Mouse (Mus musculus) MEL (cell line): ENCODE data around the gene Arrdc1. TPM values are rescaled to one million over a fixed set of nuclear protein-coding genes. Genes with fewer than 3 reads are reported as not detected.

Experiments used
- DNase-seq: peaks from one replicate; pipeline ENCODE4 v3.0.0; 2011; ENCODE audit warnings: low read depth, low spot score
- H3K27ac ChIP-seq: 2 replicates; pipeline ENCODE4 v1.5.1; 2012; ENCODE audit warnings: low read depth, mild to moderate bottlenecking, control low read depth, low read length, moderate library complexity; ENCODE audit not compliant: control insufficient read depth
- H3K27me3 ChIP-seq, 2 experiments: fragments of 150-350 bp in 1 of 2; sonication (generic) in 1 of 2; 2 replicates each; pipeline ENCODE4 v1.6.1; 2012; ENCODE audit warnings: low read length in 2 of 2, mild to moderate bottlenecking in 2 of 2, improper control_type of control experiment in 1 of 2, moderate library complexity in 1 of 2; ENCODE audit not compliant: insufficient read depth in 2 of 2, control insufficient read depth in 1 of 2
- H3K36me3 ChIP-seq, 2 experiments: 2 replicates each; pipeline ENCODE4 v1.6.1; 2012 to 2014; ENCODE audit warnings: low read length in 2 of 2, improper control_type of control experiment in 1 of 2, inconsistent platforms in 1 of 2, mild to moderate bottlenecking in 1 of 2; ENCODE audit not compliant: insufficient read depth in 2 of 2, control insufficient read depth in 1 of 2
- H3K4me1 ChIP-seq, 2 experiments: fragments of 150-350 bp in 1 of 2; sonication (generic) in 1 of 2; 2 replicates each; pipeline ENCODE4 v1.6.1; 2012; ENCODE audit warnings: low read length in 2 of 2, improper control_type of control experiment in 1 of 2, mild to moderate bottlenecking in 1 of 2; ENCODE audit not compliant: insufficient read depth in 2 of 2, control insufficient read depth in 1 of 2
- H3K4me3 ChIP-seq, 2 experiments: fragments of 150-350 bp in 1 of 2; sonication (generic) in 1 of 2; 2 replicates each; pipeline ENCODE4 v1.5.1; 2012; ENCODE audit warnings: low read depth in 2 of 2, low read length in 2 of 2, mild to moderate bottlenecking in 2 of 2, moderate library complexity in 2 of 2, control low read depth in 1 of 2, improper control_type of control experiment in 1 of 2; ENCODE audit not compliant: control insufficient read depth in 1 of 2, insufficient read depth in 1 of 2
- H3K79me2 ChIP-seq: 2 replicates; pipeline ENCODE4 v1.6.1; 2012; ENCODE audit warnings: mild to moderate bottlenecking, low read length, moderate library complexity; ENCODE audit not compliant: control insufficient read depth, poor library complexity, insufficient read depth
- H3K9ac ChIP-seq: 2 replicates; pipeline ENCODE4 v1.6.1; 2012; ENCODE audit warnings: low read depth, mild to moderate bottlenecking, control low read depth, low read length, moderate library complexity; ENCODE audit not compliant: control insufficient read depth, poor library complexity, severe bottlenecking
- H3K9me3 ChIP-seq: fragments of 150-350 bp; sonication (generic); replicated peaks from 2 replicates; pipeline ENCODE4 v1.6.1; 2012; ENCODE audit warnings: mild to moderate bottlenecking, low read length, improper control_type of control experiment, moderate library complexity; ENCODE audit not compliant: insufficient read depth
- BHLHE40 ChIP-seq: IDR thresholded peaks from 2 replicates; pipeline ENCODE4 v1.6.1; 2012; ENCODE audit warnings: low read depth, mild to moderate bottlenecking, inconsistent platforms, low read length, improper control_type of control experiment, borderline replicate concordance
- EP300 ChIP-seq, 2 experiments: IDR thresholded peaks; 2 replicates each; pipeline ENCODE4 v1.6.1; 2011; ENCODE audit warnings: improper control_type of control experiment in 2 of 2, low read length in 2 of 2, low read depth in 1 of 2, mild to moderate bottlenecking in 1 of 2
- GATA1 ChIP-seq: IDR thresholded peaks from 2 replicates; pipeline ENCODE4 v1.6.1; 2011; ENCODE audit warnings: low read depth, low read length, improper control_type of control experiment
- JUND ChIP-seq: IDR thresholded peaks from 2 replicates; pipeline ENCODE4 v1.6.1; 2011; ENCODE audit warnings: low read depth, mild to moderate bottlenecking, improper control_type of control experiment, low read length
- MAZ ChIP-seq: IDR thresholded peaks from 2 replicates; pipeline ENCODE4 v1.6.1; 2012; ENCODE audit warnings: low read depth, mild to moderate bottlenecking, inconsistent platforms, low read length, improper control_type of control experiment
- MEF2A ChIP-seq: IDR thresholded peaks from 2 replicates; pipeline ENCODE4 v1.6.1; 2014; ENCODE audit warnings: low read depth, mild to moderate bottlenecking, inconsistent platforms, low read length, improper control_type of control experiment; ENCODE audit not compliant: poor library complexity, insufficient replicate concordance, severe bottlenecking; ENCODE audit errors: extremely low read depth
- MYB ChIP-seq: IDR thresholded peaks from 2 replicates; pipeline ENCODE4 v1.6.1; 2011; ENCODE audit warnings: mild to moderate bottlenecking, low read depth, low read length, improper control_type of control experiment
- MYC ChIP-seq: IDR thresholded peaks from 2 replicates; pipeline ENCODE4 v1.6.1; 2011; ENCODE audit warnings: low read depth, mild to moderate bottlenecking, low read length, improper control_type of control experiment, moderate library complexity
- NELFE ChIP-seq: IDR thresholded peaks from 2 replicates; pipeline ENCODE4 v1.6.1; 2011; ENCODE audit warnings: low read depth, low read length, improper control_type of control experiment
- NRF1 ChIP-seq: IDR thresholded peaks from 2 replicates; pipeline ENCODE4 v1.6.1; 2014; ENCODE audit warnings: low read depth, mild to moderate bottlenecking, inconsistent platforms, low read length, improper control_type of control experiment, moderate library complexity; ENCODE audit not compliant: poor library complexity, insufficient read depth, severe bottlenecking
- POLR2AphosphoS5 ChIP-seq: IDR thresholded peaks from 2 replicates; pipeline ENCODE4 v1.6.1; 2012; ENCODE audit warnings: low read depth, borderline replicate concordance, mild to moderate bottlenecking, inconsistent platforms, low read length, moderate library complexity, mixed read lengths
- RAD21 ChIP-seq: IDR thresholded peaks from 2 replicates; pipeline ENCODE4 v1.6.1; 2011; ENCODE audit warnings: mild to moderate bottlenecking, low read depth, low read length, improper control_type of control experiment
- SMC3 ChIP-seq: IDR thresholded peaks from 2 replicates; pipeline ENCODE4 v1.6.1; 2011; ENCODE audit warnings: low read depth, low read length, improper control_type of control experiment
- TAL1 ChIP-seq: IDR thresholded peaks from 2 replicates; pipeline ENCODE4 v1.6.1; 2012; ENCODE audit warnings: mild to moderate bottlenecking, inconsistent platforms, low read length, moderate library complexity, mixed read lengths
- TBP ChIP-seq: IDR thresholded peaks from 2 replicates; pipeline ENCODE4 v1.8.0; 2011; ENCODE audit warnings: low read depth, low read length, improper control_type of control experiment
- TCF12 ChIP-seq: IDR thresholded peaks from 2 replicates; pipeline ENCODE4 v1.6.1; 2014; ENCODE audit warnings: low read depth, mild to moderate bottlenecking, inconsistent platforms, low read length, improper control_type of control experiment, moderate library complexity
- UBTF ChIP-seq: IDR thresholded peaks from 2 replicates; pipeline ENCODE4 v1.6.1; 2012; ENCODE audit warnings: low read depth, mild to moderate bottlenecking, inconsistent platforms, low read length, improper control_type of control experiment, moderate library complexity, borderline replicate concordance; ENCODE audit not compliant: insufficient read depth
- ZC3H11A ChIP-seq: IDR thresholded peaks from 2 replicates; pipeline ENCODE4 v1.6.1; 2012; ENCODE audit warnings: low read depth, mild to moderate bottlenecking, inconsistent platforms, low read length, improper control_type of control experiment
- ZKSCAN1 ChIP-seq: IDR thresholded peaks from 2 replicates; pipeline ENCODE4 v1.6.1; 2012; ENCODE audit warnings: low read depth, mild to moderate bottlenecking, inconsistent platforms, low read length, improper control_type of control experiment, moderate library complexity
- ZNF384 ChIP-seq: IDR thresholded peaks from 2 replicates; pipeline ENCODE4 v1.6.1; 2012; ENCODE audit warnings: low read depth, mild to moderate bottlenecking, inconsistent platforms, low read length, improper control_type of control experiment
- polyA plus RNA-seq, 2 experiments: library from polyadenylated mRNA; stranded (reverse) in 1 of 2; unstranded in 1 of 2; fragments of >175 nt in 1 of 2; fragments of >200 nt in 1 of 2; gene quantifications; 2 replicates each; pipeline versions ENCODE4 v1.2.1 to v1.2.4; 2012; ENCODE audit warnings: low replicate concordance in 2 of 2, low read depth in 1 of 2; ENCODE audit not compliant: insufficient read length in 2 of 2, insufficient read depth in 1 of 2, missing spikeins in 1 of 2
- total RNA-seq: library from RNA; depleted of rRNA; stranded (reverse); fragments of 300-350 nt; gene quantifications from 2 replicates; pipeline ENCODE4 v1.2.3, GENCODE M21; 2012

The Arrdc1 gene
- total and polyA plus RNA-seq, 3 experiments, result 20.2 to 49.0 TPM; not detected in 1

DNA sequence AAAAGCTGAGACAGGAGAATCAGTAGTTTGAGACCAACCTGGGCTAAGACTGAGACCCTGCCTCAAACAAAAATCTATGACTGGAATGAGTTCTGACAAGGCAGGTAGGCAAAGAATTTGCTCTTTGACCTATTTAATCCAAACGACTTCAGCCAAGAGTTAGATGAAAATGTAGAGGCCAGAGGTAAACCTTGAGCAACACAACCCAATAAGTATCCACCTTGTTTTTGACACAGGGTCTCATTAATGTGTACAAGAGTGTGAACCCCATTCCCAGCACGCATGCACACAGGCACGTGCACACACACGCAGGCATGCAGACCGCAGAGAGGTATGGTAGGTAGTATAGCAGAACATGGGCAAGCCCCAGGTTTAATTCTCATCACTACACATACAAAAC, 42.7 kb downstream of the Arrdc1 start:
- DNase-seq, result no peak
- H3K27me3 ChIP-seq, result no peaks in the 10 kb centered on the region
- H3K4me1 ChIP-seq, result peaks cover 2 to 12% of the 10 kb centered on the region in 2 experiments
- peaks cover 2 to 11% of the 10 kb centered on the region in 2 experiments for H3K36me3 ChIP-seq
- no peak for TF ChIP-seq POLR2AphosphoS5
- TF ChIP-seq JUND, result no peak
- no peak for TF ChIP-seq EP300 (IDR thresholded peaks at IDR 0.05; ENCODE audit: low read depth in 1 of 2, low read length in 2 of 2)
- no peak for TF ChIP-seq MEF2A
- no peak for TF ChIP-seq TAL1
- TF ChIP-seq MYB, result no peak
- no peak for TF ChIP-seq ZKSCAN1
- TF ChIP-seq ZC3H11A, result no peak
- TF ChIP-seq UBTF, result no peak
- TF ChIP-seq NELFE, result no peak
- TF ChIP-seq NRF1, result no peak
- no peak for TF ChIP-seq BHLHE40
- TF ChIP-seq TCF12, result no peak
- no peak for TF ChIP-seq RAD21
- TF ChIP-seq SMC3, result no peak
- no peak for TF ChIP-seq GATA1
- TF ChIP-seq TBP, result no peak
- TF ChIP-seq ZNF384, result no peak
- TF ChIP-seq MAZ, result no peak
- no peak for TF ChIP-seq MYC
- H3K27ac ChIP-seq, result no peak overlapping the region
- H3K4me3 ChIP-seq, result no peak overlapping the region
- H3K79me2 ChIP-seq, result peaks cover 37% of the 10 kb centered on the region
- H3K9ac ChIP-seq, result no peak overlapping the region
- H3K9me3 ChIP-seq, result no peaks in the 10 kb centered on the region
